Mouse (Mus musculus) MN1 (cell line): ENCODE measurements around the gene Rtf1.
"Not testable (repeated sequence)": the region's sequence is repeated elsewhere in the genome, so short reads cannot be mapped to it uniquely, and the experiment has no call there.

Experiments used
- DNase-seq: peaks from one replicate; pipeline ENCODE4 v3.0.0-alpha.2; 2016; ENCODE audit warnings: low spot score

Gene Rtf1

GRCm38 (mm10) chr2:119674525-119675214, at the start of gene Rtf1:
TSS of gene Rtf1 (plus strand) at chr2:119675068.
- DNase-seq = peak; percentile 90

GRCm38 (mm10) chr2:119636781-119637180, 38.1 kb upstream of the Rtf1 start:
- no peak for DNase-seq

- DNase-seq = no peak
These were observed 33.5 kb upstream of the Rtf1 start for GRCm38 (mm10) chr2:119641214-119641912.

GRCm38 (mm10) chr2:119644254-119644653, 30.6 kb upstream of the Rtf1 start:
- no peak for DNase-seq

- peak; percentile 82 for DNase-seq
These were observed 12.4 kb upstream of the Rtf1 start, which contains the start of gene Ndufaf1 for GRCm38 (mm10) chr2:119662220-119663182. TSS of gene Ndufaf1 (minus strand) at chr2:119662827.

- not testable (repeated sequence) for DNase-seq
These were observed 9.1 kb upstream of the Rtf1 start for GRCm38 (mm10) chr2:119665744-119666143.

- DNase-seq = no peak
These were observed 5.9 kb upstream of the Rtf1 start for GRCm38 (mm10) chr2:119669010-119669409.

GRCm38 (mm10) chr2:119675215-119675784, 432 bp downstream of the Rtf1 start:
- DNase-seq = peak; percentile 57

- no peak for DNase-seq
These were observed 963 bp downstream of the Rtf1 start for GRCm38 (mm10) chr2:119675831-119676230.

- no peak for DNase-seq
These were observed 8.8 kb downstream of the Rtf1 start for GRCm38 (mm10) chr2:119683706-119684105.

GRCm38 (mm10) chr2:119692003-119692701, 17.3 kb downstream of the Rtf1 start:
- no peak for DNase-seq

- DNase-seq = no peak
These were observed 20.0 kb downstream of the Rtf1 start for GRCm38 (mm10) chr2:119694826-119695225.

- no peak for DNase-seq
These were observed 21.2 kb downstream of the Rtf1 start for GRCm38 (mm10) chr2:119696111-119696510.

GRCm38 (mm10) chr2:119698472-119698871, 23.6 kb downstream of the Rtf1 start:
- no peak for DNase-seq

- no peak for DNase-seq
These were observed 25.1 kb downstream of the Rtf1 start for GRCm38 (mm10) chr2:119699962-119700361.

- DNase-seq = no peak
These were observed 28.3 kb downstream of the Rtf1 start for GRCm38 (mm10) chr2:119703171-119703570.

- no peak for DNase-seq
These were observed 32.8 kb downstream of the Rtf1 start for GRCm38 (mm10) chr2:119707676-119708075.

- no peak for DNase-seq
These were observed 35.1 kb downstream of the Rtf1 start for GRCm38 (mm10) chr2:119710011-119710410.

- DNase-seq = not testable (repeated sequence)
These were observed 41.0 kb downstream of the Rtf1 start for GRCm38 (mm10) chr2:119715868-119716267.

GRCm38 (mm10) chr2:119721070-119721469, 46.2 kb downstream of the Rtf1 start:
- DNase-seq = no peak

GRCm38 (mm10) chr2:119727762-119728416, 53.0 kb downstream of the Rtf1 start:
- DNase-seq = no peak
